Mouse (Mus musculus): ENCODE data around the gene Tmem88.
A peak's percentile ranks its signal among the peaks of the same experiment; 100 is the strongest.

Gene Tmem88

DNA sequence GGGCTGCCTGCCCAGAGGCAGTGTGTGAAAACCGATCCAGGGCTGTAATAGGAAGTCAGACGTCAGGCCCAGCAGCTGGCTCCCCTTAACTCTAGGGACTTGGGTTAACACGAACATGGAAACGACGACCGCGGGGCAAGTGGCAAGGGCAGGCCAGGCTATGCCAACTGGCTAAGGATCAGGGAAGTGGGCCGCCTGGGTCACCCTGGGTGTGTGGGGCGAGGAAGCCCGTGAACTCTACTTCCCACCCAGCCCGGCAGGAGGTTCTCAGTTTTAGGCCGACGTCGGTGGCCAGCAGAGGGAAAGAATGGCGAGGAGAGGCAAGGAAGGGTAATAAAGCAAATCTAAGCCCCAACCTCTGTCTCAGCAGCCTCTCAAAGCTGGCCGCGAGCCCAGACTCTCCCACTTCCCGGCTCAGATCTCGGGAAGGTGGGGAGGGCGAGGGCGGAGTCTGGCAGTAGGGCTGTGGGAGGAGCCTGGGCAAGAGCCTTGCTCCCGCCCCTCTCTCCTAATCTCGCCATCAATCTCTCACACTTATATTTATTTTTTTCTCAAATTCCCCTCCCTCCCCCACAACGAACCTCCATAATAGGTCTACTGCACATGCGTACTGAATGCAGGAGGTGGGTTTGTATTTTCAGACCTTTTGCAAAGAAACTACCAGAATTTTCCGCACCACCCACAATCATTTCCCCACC, 31.7 kb downstream of the Tmem88 start:
- peak; percentile 97 to 98 for DNase-seq (ENCODE audit: inconsistent age in 2 of 2, low spot score in 1 of 2)

- DNase-seq (ENCODE audit: inconsistent age in 2 of 2, low spot score in 1 of 2), result no peak
These were observed 32.3 kb downstream of the Tmem88 start for GRCm38 (mm10) chr11:69365722-69366121.

GRCm38 (mm10) chr11:69364910-69365309, 33.1 kb downstream of the Tmem88 start:
- peak; percentile 96 to 98 for DNase-seq (ENCODE audit: inconsistent age in 2 of 2, low spot score in 1 of 2)

- no peak for DNase-seq (ENCODE audit: inconsistent age in 2 of 2, low spot score in 1 of 2)
These were observed 33.7 kb downstream of the Tmem88 start for GRCm38 (mm10) chr11:69364376-69364775.

DNA sequence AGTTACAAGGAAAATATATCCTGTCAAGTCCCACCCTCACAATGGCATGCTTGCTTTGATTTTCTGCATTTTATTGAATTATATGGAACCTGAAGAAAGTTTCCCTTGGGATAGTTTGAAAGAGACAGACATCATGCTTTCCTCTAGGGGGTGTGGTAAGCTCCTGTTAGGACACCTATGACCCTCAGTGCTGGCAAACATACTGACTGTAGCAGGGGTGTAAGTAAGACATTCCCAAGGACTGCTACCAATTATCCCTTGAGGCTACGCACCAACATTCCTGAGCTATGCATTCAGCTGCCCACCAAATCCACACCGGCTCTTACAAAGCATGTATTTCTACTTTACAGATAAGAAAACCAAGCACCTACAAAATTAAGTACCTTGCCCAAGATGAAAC, 35.6 kb downstream of the Tmem88 start:
- DNase-seq (ENCODE audit: inconsistent age in 2 of 2, low spot score in 1 of 2), result no peak

DNA sequence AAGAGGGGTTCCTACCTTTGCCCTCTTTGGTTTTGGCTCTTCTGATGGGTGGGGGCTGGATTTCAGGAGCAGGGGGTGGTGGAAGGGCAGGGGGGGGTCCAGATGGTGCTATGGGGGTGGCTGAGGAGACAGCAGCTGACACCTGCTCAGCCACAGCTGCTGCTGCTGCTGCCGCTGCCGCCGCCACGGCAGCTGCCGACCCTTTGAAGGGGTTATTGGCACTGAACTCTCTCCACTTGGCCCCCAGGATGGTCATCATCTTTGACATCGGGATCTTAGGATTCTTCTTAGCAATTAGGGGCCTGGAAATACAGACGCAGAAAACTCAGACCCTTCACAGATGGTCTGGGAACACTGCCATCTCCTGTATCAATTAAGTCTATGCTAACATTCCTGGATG, 36.0 kb downstream of the Tmem88 start:
- DNase-seq (ENCODE audit: inconsistent age in 2 of 2, low spot score in 1 of 2), result no peak

DNA sequence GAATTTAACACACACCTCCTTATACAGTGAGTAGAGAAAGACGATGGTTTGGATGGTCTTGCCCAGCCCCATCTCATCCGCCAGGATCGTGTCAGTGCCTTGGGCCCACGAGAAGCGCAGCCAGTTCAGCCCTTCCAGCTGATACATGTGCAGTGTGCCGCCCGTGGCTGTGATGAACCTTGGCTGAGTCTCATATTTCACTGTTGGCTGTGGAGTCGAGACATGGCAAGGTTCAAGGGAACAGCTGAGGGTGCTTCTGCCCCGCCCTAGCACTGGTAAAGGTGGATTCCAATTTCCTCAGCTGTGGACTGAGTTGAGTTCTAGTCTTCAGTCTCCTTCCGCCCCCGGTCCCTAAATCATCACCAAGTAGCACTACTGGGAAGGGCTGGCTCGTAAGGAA, 40.3 kb downstream of the Tmem88 start:
- DNase-seq (ENCODE audit: inconsistent age in 2 of 2, low spot score in 1 of 2), result no peak

DNA sequence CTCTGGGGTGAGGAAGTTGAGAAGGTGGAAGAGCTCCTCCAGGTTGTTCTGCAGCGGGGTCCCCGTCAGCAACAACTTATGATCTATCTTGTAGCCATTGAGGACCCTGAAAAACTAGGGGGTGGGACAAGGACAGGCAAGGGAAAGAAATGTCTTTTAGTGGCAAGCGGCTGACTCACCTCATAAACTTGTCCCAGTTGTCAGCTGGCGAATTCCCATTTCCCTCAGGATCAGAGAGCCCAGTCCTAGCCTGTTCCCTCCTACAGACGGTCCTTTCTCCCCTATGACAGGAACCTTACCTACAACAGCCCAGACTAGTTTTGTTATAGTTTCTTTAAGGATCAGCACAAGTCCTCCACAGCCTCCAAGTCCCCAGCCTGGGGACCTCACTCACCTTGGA, 41.5 kb downstream of the Tmem88 start:
- no peak for DNase-seq (ENCODE audit: inconsistent age in 2 of 2, low spot score in 1 of 2)

Data from adrenal gland, adult (tissue).